Mouse (Mus musculus): ENCODE measurements around the gene Gm49416. TPM values are rescaled to one million over a fixed set of nuclear protein-coding genes. Genes with fewer than 3 reads are reported as not detected.

Gm49416 gene
- total RNA-seq, 4 experiments from 2014 or later: 1.4 to 1.8 TPM; not detected in 2

Small RNAs within 50 kb of the gene (microRNA-seq; reads per million reads assigned to microRNA genes)
- 0 reads per million in 2 experiments for gene Mir5136

Other genes starting within 250 kb of the Gm49416 start
- 100 to 1,000 TPM; 160 to 164 (median 161) TPM for gene Chrm1, start 225.1 kb upstream of the Gm49416 start, total RNA-seq (2022)
- gene Slc3a2, start 165.6 kb upstream of the Gm49416 start, total RNA-seq (2022): 100 to 1,000 TPM; 157 to 169 (median 162) TPM
- 10 to 100 TPM; 44.0 to 45.3 (median 44.3) TPM for gene Wdr74, start 153.1 kb upstream of the Gm49416 start, total RNA-seq (2022)
- gene 1700092M07Rik, start 148.2 kb upstream of the Gm49416 start, total RNA-seq (2022): 1 to 10 TPM in 3 of 4 experiments, not detected in 1; 2.0 to 3.3 (median 2.4) TPM
- gene Stx5a, start 147.5 kb upstream of the Gm49416 start, total RNA-seq (2022): 10 to 100 TPM; 65.3 to 91.2 (median 76.1) TPM
- gene Nxf1, start 131.9 kb upstream of the Gm49416 start, total RNA-seq (2022): 100 to 1,000 TPM in 2 of 4 experiments, 10 to 100 TPM in 2; 80.5 to 120 (median 102) TPM
- 10 to 100 TPM; 61.3 to 77.8 (median 72.8) TPM for gene Tmem223, start 117.9 kb upstream of the Gm49416 start, total RNA-seq (2022)
- gene Tmem179b, start 114.5 kb upstream of the Gm49416 start, total RNA-seq (2022): 10 to 100 TPM; 10.1 to 17.5 (median 13.1) TPM
- 10 to 100 TPM; 14.7 to 20.1 (median 18.2) TPM for gene Taf6l, start 102.5 kb upstream of the Gm49416 start, total RNA-seq (2022)
- 100 to 1,000 TPM; 101 to 122 (median 109) TPM for gene Polr2g, start 90.3 kb upstream of the Gm49416 start, total RNA-seq (2022)
- 1 to 10 TPM; 5.2 to 7.9 (median 5.4) TPM for gene Zbtb3, start 86.4 kb upstream of the Gm49416 start, total RNA-seq (2022)
- 10 to 100 TPM; 36.4 to 45.1 (median 40.1) TPM for gene Ttc9c, start 69.6 kb upstream of the Gm49416 start, total RNA-seq (2022)
- 100 to 1,000 TPM; 113 to 126 (median 120) TPM for gene Hnrnpul2, start 68.9 kb upstream of the Gm49416 start, total RNA-seq (2022)
- gene AC129217.1, start 59.2 kb upstream of the Gm49416 start, total RNA-seq (2022): not detected
- gene Bscl2, start 51.5 kb upstream of the Gm49416 start, total RNA-seq (2022): 100 to 1,000 TPM in 3 of 4 experiments, 10 to 100 TPM in 1; 98.1 to 115 (median 106) TPM
- 100 to 1,000 TPM; 125 to 148 (median 143) TPM for gene Gng3, start 49.7 kb upstream of the Gm49416 start, total RNA-seq (2022)
- gene Lrrn4cl, start 38.2 kb upstream of the Gm49416 start, total RNA-seq (2022): under 1 TPM; 0.45 to 0.74 (median 0.55) TPM
- gene Ubxn1, start 17.4 kb upstream of the Gm49416 start, total RNA-seq (2022): 100 to 1,000 TPM in 2 of 4 experiments, 10 to 100 TPM in 2; 87.8 to 123 (median 106) TPM
- gene Uqcc3, start 8.0 kb upstream of the Gm49416 start, total RNA-seq (2022): 10 to 100 TPM; 23.4 to 37.2 (median 29.5) TPM
- gene Lbhd1, start 5.2 kb upstream of the Gm49416 start, total RNA-seq (2022): 10 to 100 TPM in 1 of 4 experiments, 1 to 10 TPM in 3; 4.9 to 10.4 (median 6.0) TPM
- gene Gm49403, start 5.0 kb upstream of the Gm49416 start, total RNA-seq (2022): not detected
- 10 to 100 TPM; 22.7 to 32.0 (median 26.5) TPM for gene 1810009A15Rik, start 73 bp upstream of the Gm49416 start, total RNA-seq (2022)
- 10 to 100 TPM; 24.0 to 26.1 (median 24.4) TPM for gene Ints5, start 4.1 kb downstream of the Gm49416 start, total RNA-seq (2022)
- gene Ganab, start 9.1 kb downstream of the Gm49416 start, total RNA-seq (2022): 100 to 1,000 TPM; 109 to 125 (median 119) TPM
- 100 to 1,000 TPM; 161 to 167 (median 162) TPM for gene B3gat3, start 31.4 kb downstream of the Gm49416 start, total RNA-seq (2022)
- gene Rom1, start 40.4 kb downstream of the Gm49416 start, total RNA-seq (2022): 1 to 10 TPM; 5.0 to 8.6 (median 6.4) TPM
- 10 to 100 TPM; 14.1 to 17.4 (median 15.3) TPM for gene Eml3, start 40.6 kb downstream of the Gm49416 start, total RNA-seq (2022)
- 10 to 100 TPM; 53.7 to 66.5 (median 56.2) TPM for gene Mta2, start 52.9 kb downstream of the Gm49416 start, total RNA-seq (2022)
- gene Tut1, start 64.9 kb downstream of the Gm49416 start, total RNA-seq (2022): 10 to 100 TPM; 21.5 to 22.2 (median 21.9) TPM
- gene Eef1g, start 78.1 kb downstream of the Gm49416 start, total RNA-seq (2022): 100 to 1,000 TPM; 223 to 248 (median 236) TPM
- 10 to 100 TPM; 27.0 to 32.2 (median 29.0) TPM for gene Ahnak, start 100.4 kb downstream of the Gm49416 start, total RNA-seq (2022)
- not detected for gene Scgb1a1, start 199.0 kb downstream of the Gm49416 start, total RNA-seq (2022)
- 100 to 1,000 TPM; 143 to 155 (median 148) TPM for gene Asrgl1, start 246.7 kb downstream of the Gm49416 start, total RNA-seq (2022)

All from layer of hippocampus, adult 8-10 months (tissue).